Mouse (Mus musculus) CD4-positive, CD25-positive, alpha-beta regulatory T cell, adult 4 months (primary cell): ENCODE results near the gene Gnat2. TPM values are rescaled to one million over a fixed set of nuclear protein-coding genes. Genes with fewer than 3 reads are reported as not detected.

ENCODE experiments used
- ATAC-seq: one replicate; pipeline ENCODE4 v1.8.0; 2017
- polyA plus RNA-seq, 2 experiments: library from polyadenylated mRNA; unstranded; fragments of 100-300 nt; shearing (Covaris generic); gene quantifications; one replicate each; pipeline ENCODE4 v1.2.1; 2017

Gene Gnat2
- polyA plus RNA-seq, 2 experiments from 2014 or later = not detected

DNA sequence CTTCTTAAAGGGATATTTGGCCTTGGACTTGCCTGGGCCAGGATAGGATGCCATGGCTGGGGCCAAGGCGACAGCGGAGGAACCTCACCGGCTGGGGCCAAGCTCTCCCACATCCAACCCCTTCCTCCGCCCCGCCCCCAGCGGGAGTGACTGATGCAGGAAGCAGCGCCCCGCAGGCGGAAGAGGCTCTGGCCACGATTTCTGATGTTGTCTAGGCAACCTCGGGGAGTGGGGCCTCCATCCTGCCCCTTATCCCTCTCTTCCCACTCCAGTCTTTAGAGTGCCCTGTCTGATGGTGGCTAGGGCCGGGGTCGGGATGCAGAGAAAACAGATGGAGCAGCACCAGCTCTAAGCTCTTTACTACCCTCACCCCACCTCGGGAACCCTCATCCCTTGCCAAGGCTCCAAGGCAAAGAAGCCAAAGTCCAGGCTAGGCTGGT lies 7.3 kb upstream of the Gnat2 start:
- ATAC-seq = peak; percentile 92

DNA sequence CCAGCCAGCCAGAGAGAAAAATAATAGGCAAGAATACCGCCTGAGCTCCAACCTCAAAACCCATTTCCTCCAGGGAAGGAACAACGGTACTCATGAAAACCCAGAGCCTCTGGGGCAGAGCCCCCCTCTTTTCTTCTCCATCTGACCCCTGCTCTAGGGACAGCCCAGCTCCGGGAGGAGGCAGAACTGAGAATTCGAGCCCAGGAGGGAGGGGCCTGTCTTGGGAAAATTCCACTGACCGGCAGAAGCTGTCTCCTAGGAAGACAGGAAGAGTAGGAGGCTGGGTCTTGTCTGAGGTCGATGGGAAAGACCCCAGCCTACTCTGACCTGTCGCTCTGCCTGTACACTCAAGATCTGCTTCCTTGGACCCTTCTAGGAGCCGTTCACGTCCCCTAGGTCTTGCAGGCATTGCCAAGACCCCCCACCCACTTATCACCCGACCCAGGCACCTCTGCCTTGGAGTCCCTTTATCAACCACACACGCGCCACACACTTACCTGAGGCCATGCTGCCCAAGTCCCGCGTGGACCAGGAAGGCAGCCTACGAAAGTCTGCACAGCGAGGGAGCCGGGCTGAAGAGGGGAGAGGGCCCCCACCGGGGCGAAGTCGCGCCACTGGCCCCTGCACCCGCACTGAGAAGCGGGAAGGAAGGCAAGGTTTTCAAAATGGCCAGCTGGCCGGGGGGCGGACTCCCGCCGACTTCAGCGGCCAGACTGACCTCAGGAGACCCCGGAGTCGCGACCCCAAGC lies 6.7 kb upstream of the Gnat2 start:
- peak; percentile 12 for ATAC-seq

GRCm38 (mm10) chr3:108086470-108086979 lies 6.1 kb upstream of the Gnat2 start, which contains the start of gene Ampd2:
Gene Ampd2 (minus strand): TSS chr3:108086651.
- no peak for ATAC-seq

DNA sequence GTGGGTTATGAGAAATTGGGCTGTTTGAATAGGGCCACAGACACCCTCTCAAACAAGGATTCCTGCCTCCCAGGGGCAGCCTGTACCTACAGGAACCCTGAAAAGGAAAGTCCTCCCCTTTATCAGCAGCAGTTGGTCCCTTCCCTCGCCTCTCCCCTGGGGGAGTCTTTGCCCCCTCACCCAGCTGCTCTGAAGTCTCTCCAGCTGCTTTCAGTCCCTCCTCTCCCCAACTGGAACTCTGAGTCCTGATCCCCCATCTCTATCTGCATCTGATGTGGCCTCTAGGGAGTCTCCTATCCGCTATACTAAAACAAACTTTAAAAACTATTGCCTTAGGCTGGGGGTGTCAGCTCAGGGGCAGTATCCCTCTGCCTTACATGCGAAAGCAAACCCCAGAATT lies 5.3 kb upstream of the Gnat2 start:
- ATAC-seq = no peak

GRCm38 (mm10) chr3:108088842-108089380 lies 3.7 kb upstream of the Gnat2 start:
- ATAC-seq = no peak

- ATAC-seq = no peak
These were observed 2.7 kb upstream of the Gnat2 start for GRCm38 (mm10) chr3:108089916-108090315.

DNA sequence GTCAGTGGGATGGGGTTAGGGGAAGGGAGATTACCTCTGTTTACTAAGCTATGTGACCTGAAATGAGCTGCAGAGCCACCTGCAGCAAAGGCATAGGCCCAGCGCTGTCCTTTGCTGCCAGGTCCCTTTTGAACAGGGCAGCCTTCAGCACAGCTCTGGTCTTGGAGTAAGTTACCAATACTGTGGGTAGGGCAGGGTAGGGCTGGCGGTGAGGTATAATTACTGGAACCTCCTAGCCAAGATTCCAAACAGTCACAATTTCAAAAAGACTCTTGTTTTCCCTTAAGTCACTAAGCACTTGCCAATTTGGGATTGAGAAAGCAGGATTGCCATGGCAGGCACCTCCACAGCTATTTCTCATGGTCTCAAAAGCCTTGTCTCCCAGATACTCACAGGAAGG lies 2.0 kb upstream of the Gnat2 start:
- no peak for ATAC-seq

- no peak for ATAC-seq
These were observed 559 bp upstream of the Gnat2 start for GRCm38 (mm10) chr3:108092030-108092429.

- no peak for ATAC-seq
These were observed 717 bp downstream of the Gnat2 start for GRCm38 (mm10) chr3:108093306-108093705.

- ATAC-seq = no peak
These were observed 1.6 kb downstream of the Gnat2 start for GRCm38 (mm10) chr3:108094146-108094545.

- no peak for ATAC-seq
These were observed 2.6 kb downstream of the Gnat2 start for GRCm38 (mm10) chr3:108094976-108095760.

DNA sequence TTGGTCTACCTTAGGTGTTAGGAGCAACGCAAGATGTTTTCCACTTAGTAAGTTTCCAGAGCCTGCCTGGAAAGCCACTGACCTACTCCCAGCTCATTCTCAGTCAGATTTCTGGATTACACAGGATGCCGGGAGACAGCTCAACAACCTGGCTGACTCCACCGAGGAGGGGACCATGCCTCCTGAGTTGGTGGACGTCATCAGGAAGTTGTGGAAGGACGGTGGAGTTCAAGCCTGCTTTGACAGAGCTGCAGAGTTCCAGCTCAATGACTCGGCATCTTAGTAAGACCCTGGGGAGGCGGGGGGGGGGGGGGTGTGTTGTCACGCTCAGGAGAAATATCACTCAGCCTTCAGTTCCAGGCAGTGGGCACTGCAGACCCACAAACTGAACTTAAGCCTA lies 3.6 kb downstream of the Gnat2 start:
- no peak for ATAC-seq

GRCm38 (mm10) chr3:108096726-108097125 lies 4.1 kb downstream of the Gnat2 start:
- ATAC-seq = no peak

GRCm38 (mm10) chr3:108097656-108098055 lies 5.1 kb downstream of the Gnat2 start:
- ATAC-seq = no peak

DNA sequence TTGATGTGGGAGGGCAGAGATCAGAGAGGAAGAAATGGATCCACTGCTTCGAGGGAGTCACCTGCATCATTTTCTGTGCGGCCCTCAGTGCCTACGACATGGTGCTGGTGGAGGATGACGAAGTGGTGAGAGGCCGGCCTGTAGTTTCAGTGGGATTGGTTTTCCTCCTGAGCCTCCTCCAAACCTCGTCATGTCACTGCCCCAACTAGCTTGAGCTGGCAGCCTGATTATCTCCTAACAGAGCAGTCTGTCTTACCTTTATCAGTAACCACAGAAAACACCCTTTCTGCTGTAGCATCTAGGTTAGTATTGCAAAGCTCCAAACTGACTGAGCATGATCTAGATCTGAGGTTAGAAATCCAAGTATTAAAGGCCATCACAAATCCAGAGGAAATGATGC lies 5.7 kb downstream of the Gnat2 start:
- no peak for ATAC-seq

- no peak for ATAC-seq
These were observed 9.0 kb downstream of the Gnat2 start for GRCm38 (mm10) chr3:108101594-108101993.

- ATAC-seq = no peak
These were observed 9.5 kb downstream of the Gnat2 start for GRCm38 (mm10) chr3:108102075-108102474.

- no peak for ATAC-seq
These were observed 12.7 kb downstream of the Gnat2 start for GRCm38 (mm10) chr3:108105281-108105680.

DNA sequence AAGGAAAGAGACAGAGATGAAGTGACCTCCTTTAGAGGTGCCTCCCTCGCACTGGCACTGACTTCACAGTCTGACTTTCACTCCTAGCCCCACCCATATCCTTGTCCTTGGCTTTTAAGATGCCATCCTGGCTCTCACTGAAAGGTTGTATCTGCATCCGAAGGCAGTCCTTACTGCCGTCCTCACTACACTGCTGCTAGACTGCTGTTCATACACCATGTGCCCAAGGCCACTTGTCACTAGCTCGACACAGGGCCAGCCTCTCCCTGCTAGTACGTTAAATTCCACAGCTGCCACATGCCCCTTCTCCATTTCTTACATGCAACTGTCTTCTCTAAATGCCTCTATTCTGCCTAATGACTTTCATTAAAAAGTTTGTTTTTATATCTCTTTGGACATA lies 18.7 kb downstream of the Gnat2 start:
- ATAC-seq = no peak

DNA sequence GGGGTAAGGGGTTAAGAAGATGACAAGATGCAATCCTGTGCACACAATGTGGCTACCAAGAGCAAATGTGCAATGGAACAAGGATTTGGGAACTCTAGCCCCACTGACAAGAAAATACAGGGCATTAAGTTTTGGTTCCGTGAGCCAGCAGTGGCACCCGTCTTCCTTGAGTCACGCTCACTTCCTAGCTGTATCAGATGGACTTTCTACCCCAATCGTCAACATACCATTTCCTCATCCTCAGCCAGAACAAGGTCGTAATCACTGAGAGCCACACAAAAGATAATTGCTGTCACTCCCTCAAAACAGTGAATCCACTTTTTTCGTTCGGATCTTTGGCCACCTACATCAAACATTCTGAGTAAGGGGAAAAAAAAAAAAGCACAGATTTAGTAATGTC lies 19.7 kb downstream of the Gnat2 start:
- no peak for ATAC-seq

- ATAC-seq = no peak
These were observed 20.1 kb downstream of the Gnat2 start for GRCm38 (mm10) chr3:108112666-108113065.

DNA sequence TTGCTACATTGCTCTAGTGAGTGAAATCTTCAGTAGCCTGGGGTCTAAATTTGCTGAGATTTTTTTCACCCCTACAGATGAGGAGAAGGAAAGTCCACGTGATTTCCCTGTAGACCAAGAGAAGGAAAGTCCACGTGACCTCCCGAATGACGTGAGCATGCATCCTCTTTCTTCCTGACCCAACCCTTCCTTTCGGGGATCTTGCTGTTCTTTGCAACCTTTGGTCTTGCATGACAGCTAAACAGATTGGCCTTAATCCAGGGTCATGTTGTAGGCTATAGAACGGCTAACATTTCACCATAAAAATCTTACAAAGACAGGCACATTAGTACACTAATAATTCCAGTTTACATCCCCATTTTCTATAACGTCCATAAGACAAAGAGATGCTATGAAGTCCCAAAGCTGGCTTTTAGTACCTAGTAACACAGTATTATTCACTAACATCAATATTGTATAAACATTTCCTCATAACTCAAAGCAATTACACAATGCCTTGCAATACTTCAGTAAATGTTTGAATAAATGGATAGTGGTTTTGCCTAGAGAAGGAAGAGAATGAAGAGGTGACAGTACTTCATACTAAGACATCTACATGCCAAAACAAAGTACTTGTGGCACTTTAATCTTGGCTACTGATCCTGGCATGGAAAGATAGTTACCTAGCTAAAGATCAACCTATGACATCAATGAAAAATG lies 21.2 kb downstream of the Gnat2 start:
- no peak for ATAC-seq

DNA sequence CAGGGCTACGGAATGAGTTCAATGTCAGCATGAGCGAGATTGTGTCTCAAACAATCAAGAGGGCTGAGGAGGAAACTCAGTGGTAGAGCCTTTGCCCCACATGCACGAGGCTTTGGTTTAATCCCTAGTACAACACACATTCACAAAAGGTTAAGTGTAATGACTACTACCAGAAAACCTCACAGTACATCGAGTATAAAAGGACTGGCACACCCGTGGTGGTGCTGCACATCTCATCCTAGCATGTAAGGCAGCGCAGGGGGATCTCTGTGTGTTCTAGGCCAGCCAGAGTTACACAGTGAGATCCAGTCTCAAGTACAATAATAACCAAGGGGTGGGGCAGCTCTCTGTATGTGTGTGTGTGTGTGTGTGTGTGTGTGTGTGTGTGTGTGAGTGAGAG lies 24.9 kb downstream of the Gnat2 start:
- ATAC-seq = no peak
